Mouse (Mus musculus): ENCODE measurements at regions not wholly inside any gene's neighbourhood (a gene's known extent, or its start where the extent isn't known, plus 50 kb on each side); places are given as distances from the start of the nearest gene placed in this dataset.
A peak's percentile ranks its signal among the peaks of the same experiment; 100 is the strongest.

DNA sequence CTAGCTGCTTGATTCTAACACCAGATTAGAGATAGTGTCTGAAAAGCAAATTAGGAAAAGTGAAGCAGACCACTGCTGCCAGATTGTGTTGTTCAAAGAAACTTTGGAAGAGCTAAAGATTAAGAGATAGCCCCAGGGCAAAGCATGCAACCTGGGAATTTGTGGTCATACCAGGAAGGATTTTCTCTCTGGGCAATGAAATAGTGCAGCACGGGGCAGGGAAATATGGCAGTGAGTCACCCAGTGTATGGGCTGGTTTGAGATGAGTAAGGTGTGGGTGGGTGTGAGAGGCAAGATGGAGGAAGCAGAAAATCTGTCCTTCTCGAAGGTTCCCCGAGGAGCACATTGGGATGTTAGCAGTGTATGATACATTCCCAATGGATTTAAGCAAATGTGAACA is 155.9 kb upstream of the Cdkn2b start:
- H3K36me3 ChIP-seq, result no peaks in the 10 kb centered on the region
- ATAC-seq (replicated peaks; ENCODE audit: insufficient number of reproducible peaks, insufficient read depth, low FRiP score, low read depth), result no peak
- no peak overlapping the region for H3K4me2 ChIP-seq
- no peak overlapping the region for H3K4me3 ChIP-seq
- WGBS, result 79% methylated on average over 3 of the region's 3 CpGs
- H3K9me3 ChIP-seq (replicated peaks), result no peaks in the 10 kb centered on the region
- no peak overlapping the region for H3K27ac ChIP-seq
- no peaks in the 10 kb centered on the region for H3K4me1 ChIP-seq (replicated peaks)
- no peaks in the 10 kb centered on the region for H3K27me3 ChIP-seq
- H3K9ac ChIP-seq, result no peak overlapping the region

DNA sequence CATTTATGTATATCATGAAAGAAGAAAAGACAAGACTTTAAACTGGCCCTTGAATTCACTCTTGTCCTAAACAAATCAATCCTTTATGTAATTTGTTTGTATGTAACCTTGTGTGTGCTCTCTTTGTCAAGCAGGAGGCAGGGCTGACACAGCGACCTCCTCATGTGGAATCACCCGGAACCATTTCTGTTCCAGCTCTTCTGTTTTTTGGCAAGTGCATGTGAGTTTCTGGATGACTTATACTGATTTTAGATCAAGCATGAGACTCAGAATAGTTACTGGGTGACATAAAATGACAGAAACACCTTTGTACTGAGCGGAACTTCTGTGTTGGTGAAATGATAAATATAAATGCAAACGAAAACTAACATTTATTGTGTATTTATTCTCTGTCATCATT is 152.3 kb upstream of the Cdkn2b start:
- no peak for ATAC-seq (replicated peaks; ENCODE audit: insufficient number of reproducible peaks, insufficient read depth, low FRiP score, low read depth)
- no peak overlapping the region for H3K27ac ChIP-seq
- H3K27me3 ChIP-seq, result no peaks in the 10 kb centered on the region

DNA sequence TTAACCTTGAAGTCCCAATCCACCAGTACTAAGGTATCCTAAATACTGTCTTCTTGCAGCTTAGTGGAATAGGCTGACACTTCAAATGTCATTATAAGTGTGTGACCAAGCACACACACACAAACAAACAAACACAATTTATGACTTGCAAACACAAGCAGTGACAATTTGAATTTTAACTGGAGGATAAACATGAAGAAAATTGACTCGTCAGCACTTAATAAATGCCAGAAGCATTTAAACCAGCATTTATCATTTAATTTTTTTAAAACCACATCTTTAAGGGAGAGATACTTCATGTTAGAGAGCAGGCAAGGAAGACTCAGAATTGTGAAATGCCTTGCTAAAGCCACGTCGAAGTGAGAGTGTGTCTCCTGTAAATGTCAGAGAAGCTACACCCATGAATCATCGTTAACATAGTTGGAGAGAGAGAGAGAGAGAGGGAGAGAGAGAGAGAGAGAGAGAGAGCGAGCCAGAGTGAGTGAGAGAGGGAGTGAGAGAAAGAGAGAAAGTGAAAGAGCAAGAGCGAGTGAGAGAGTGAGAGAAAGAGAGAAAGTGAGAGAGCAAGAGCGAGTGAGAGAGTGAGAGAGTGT is 149.4 kb upstream of the Cdkn2b start:
- 58% methylated on average over 7 of the region's 7 CpGs for WGBS
- Histone ChIP-seq H3K4me3 (no peak overlapping the region), H3K4me1 (replicated peaks) (no peaks in the 10 kb centered on the region; the same call in 1 of the 2 replicates), H3K27me3 (no peaks in the 10 kb centered on the region), H3K36me3 (no peaks in the 10 kb centered on the region), H3K9me3 (replicated peaks) (no peaks in the 10 kb centered on the region), H3K9ac (no peak overlapping the region), H3K27ac (no peak overlapping the region), H3K4me2 (no peak overlapping the region)
- ATAC-seq (replicated peaks; ENCODE audit: insufficient number of reproducible peaks, insufficient read depth, low FRiP score, low read depth), result no peak

More for the DNA sequence above, 152.3 kb upstream of the Cdkn2b start:
- Histone ChIP-seq H3K36me3 (no peaks in the 10 kb centered on the region), H3K4me2 (no peak overlapping the region), H3K4me1 (replicated peaks) (no peaks in the 10 kb centered on the region; the same call in 1 of the 2 replicates), H3K4me3 (no peak overlapping the region), H3K9ac (no peak overlapping the region), H3K9me3 (replicated peaks) (no peaks in the 10 kb centered on the region)
- WGBS, result 83% methylated on average over 4 of the region's 4 CpGs

GRCm38 (mm10) chr4:89459346-89459666 is 148.5 kb upstream of the Cdkn2b start:
- Histone ChIP-seq H3K27me3 (no peaks in the 10 kb centered on the region), H3K36me3 (no peaks in the 10 kb centered on the region), H3K9ac (no peak overlapping the region), H3K9me3 (replicated peaks) (no peaks in the 10 kb centered on the region), H3K27ac (no peak overlapping the region), H3K4me2 (no peak overlapping the region), H3K4me3 (no peak overlapping the region), H3K4me1 (replicated peaks) (no peaks in the 10 kb centered on the region; the same call in 1 of the 2 replicates)
- no peak for ATAC-seq (replicated peaks; ENCODE audit: insufficient number of reproducible peaks, insufficient read depth, low FRiP score, low read depth)
- WGBS, result 67% methylated on average over 1 of the region's 1 CpGs

DNA sequence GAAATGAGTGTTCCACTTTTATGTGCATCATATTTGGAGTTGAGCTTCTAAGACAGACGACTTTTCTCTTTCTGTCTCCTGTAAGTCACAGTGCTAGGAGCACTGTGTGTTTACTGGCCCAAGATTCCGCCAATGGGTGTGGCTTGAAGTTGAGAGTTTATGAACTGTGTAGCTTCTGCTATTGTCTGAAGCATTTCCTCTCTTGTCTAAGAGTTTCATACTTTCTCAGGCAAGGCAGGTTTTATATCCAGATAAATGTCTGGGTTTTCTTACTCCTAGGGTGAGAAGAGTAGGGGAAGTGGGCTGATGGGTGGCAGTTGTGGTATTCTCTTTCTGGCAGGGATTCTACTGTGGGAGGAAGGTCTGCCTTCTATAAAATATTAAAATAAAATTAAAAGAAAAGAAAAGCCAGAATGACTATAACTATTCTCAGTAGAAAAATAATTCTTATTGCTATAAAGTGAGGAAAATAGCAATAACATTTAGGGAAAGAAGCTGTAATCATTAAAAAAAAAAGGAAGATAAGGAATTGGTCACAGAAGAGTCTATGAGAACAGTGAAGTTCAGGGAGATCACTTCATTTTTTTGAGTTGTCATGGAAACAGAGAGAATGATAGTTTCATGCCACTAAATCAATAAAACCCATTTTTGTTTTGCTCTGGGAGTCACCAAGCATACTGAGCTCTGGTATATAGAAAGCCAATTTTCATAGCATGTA is 147.9 kb upstream of the Cdkn2b start:
- 70% methylated on average over 2 of the region's 2 CpGs for WGBS
- Histone ChIP-seq H3K9ac (no peak overlapping the region), H3K36me3 (no peaks in the 10 kb centered on the region), H3K4me2 (no peak overlapping the region), H3K9me3 (replicated peaks) (no peaks in the 10 kb centered on the region), H3K27ac (no peak overlapping the region), H3K4me1 (replicated peaks) (no peaks in the 10 kb centered on the region; the same call in 1 of the 2 replicates), H3K27me3 (no peaks in the 10 kb centered on the region), H3K4me3 (no peak overlapping the region)
- ATAC-seq (replicated peaks; ENCODE audit: insufficient number of reproducible peaks, insufficient read depth, low FRiP score, low read depth), result no peak

DNA sequence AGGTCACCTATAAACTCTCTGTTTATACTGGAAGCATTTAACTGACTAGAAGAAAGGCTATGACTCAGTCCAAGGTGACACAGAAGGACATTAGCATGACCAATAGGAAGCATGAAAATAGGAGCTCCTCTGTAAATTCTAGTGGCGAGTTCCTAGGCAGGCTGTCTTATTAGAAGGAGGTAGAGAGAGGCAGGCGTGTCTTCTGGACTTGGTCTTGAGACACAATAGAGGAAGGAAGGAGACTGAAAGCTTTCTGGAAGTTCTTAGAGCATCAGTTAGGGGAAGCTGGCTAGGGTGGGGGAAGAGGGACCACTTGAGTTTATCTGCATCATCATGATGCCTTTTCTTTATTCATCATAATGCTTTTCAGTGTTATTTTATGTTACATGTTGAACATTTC is 147.0 kb upstream of the Cdkn2b start:
- Histone ChIP-seq H3K4me2 (no peak overlapping the region), H3K9ac (no peak overlapping the region), H3K4me3 (no peak overlapping the region), H3K27me3 (no peaks in the 10 kb centered on the region), H3K4me1 (replicated peaks) (no peaks in the 10 kb centered on the region; the same call in 1 of the 2 replicates), H3K27ac (no peak overlapping the region), H3K36me3 (no peaks in the 10 kb centered on the region), H3K9me3 (replicated peaks) (no peaks in the 10 kb centered on the region)
- no peak for ATAC-seq (replicated peaks; ENCODE audit: insufficient number of reproducible peaks, insufficient read depth, low FRiP score, low read depth)
- WGBS, result 85% methylated on average over 2 of the region's 2 CpGs

DNA sequence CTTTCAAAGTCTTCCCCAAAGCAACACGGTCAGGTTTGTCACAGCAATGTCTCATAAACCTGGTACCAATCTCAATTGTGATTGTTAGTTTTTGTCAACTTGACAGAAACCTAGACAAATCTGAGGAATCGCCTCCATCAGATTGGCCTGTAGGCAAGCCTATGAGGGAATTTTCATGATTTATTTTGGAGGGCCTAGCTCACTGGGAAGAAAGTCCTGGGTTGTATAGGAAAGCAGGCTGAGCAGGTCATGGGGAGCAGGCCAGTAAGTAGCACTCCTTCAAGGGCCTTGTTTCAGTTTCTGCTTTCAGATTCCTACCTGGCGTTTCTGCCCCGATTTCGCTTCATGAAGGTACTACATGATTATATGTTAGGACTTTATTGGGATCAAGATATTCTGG is 144.1 kb upstream of the Cdkn2b start:
- no peak overlapping the region for H3K9ac ChIP-seq
- 87% methylated on average over 5 of the region's 5 CpGs for WGBS
- H3K4me1 ChIP-seq (replicated peaks), result no peaks in the 10 kb centered on the region
- H3K36me3 ChIP-seq, result no peaks in the 10 kb centered on the region
- H3K4me3 ChIP-seq, result no peak overlapping the region
- no peak overlapping the region for H3K4me2 ChIP-seq
- no peaks in the 10 kb centered on the region for H3K9me3 ChIP-seq (replicated peaks)
- no peak for ATAC-seq (replicated peaks; ENCODE audit: insufficient number of reproducible peaks, insufficient read depth, low FRiP score, low read depth)
- no peak overlapping the region for H3K27ac ChIP-seq
- H3K27me3 ChIP-seq, result no peaks in the 10 kb centered on the region

DNA sequence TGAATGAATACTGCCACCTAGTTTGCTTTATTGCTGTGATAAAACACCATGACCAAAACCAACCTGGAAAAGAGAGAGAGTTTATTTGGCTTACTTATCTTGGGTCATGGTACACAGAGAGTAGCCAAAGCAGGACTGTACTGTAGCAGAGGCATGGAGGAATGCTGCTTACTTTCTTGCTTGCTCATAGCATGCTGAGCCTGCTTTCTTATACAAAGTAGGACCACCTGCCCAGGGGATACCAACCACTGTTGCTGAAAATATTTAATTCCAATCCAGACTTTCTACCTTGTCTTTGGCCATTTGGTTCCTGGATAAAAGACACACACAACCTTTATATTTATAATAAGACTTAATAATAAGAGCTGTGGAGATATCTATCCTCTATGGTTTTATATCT is 142.2 kb upstream of the Cdkn2b start:
- Histone ChIP-seq H3K27me3 (no peaks in the 10 kb centered on the region), H3K4me3 (no peak overlapping the region), H3K4me2 (no peak overlapping the region), H3K27ac (no peak overlapping the region), H3K9ac (no peak overlapping the region), H3K9me3 (replicated peaks) (no peaks in the 10 kb centered on the region), H3K4me1 (replicated peaks) (no peaks in the 10 kb centered on the region), H3K36me3 (no peaks in the 10 kb centered on the region)
- no peak for ATAC-seq (replicated peaks; ENCODE audit: insufficient number of reproducible peaks, insufficient read depth, low FRiP score, low read depth)

GRCm38 (mm10) chr4:89451741-89452140 is 140.9 kb upstream of the Cdkn2b start:
- Histone ChIP-seq H3K4me3 (no peak overlapping the region), H3K9ac (no peak overlapping the region), H3K4me1 (replicated peaks) (peaks cover 2% of the 10 kb centered on the region), H3K27ac (no peak overlapping the region), H3K9me3 (replicated peaks) (no peaks in the 10 kb centered on the region), H3K27me3 (no peaks in the 10 kb centered on the region), H3K36me3 (no peaks in the 10 kb centered on the region), H3K4me2 (no peak overlapping the region)
- WGBS, result 71% methylated on average over 2 of the region's 2 CpGs
- no peak for ATAC-seq (replicated peaks; ENCODE audit: insufficient number of reproducible peaks, insufficient read depth, low FRiP score, low read depth)

GRCm38 (mm10) chr4:89446765-89447487 is 136.1 kb upstream of the Cdkn2b start:
- peaks cover 20% of the 10 kb centered on the region for H3K4me1 ChIP-seq (replicated peaks)
- H3K27ac ChIP-seq, result no peak overlapping the region
- no peaks in the 10 kb centered on the region for H3K27me3 ChIP-seq
- H3K4me2 ChIP-seq, result no peak overlapping the region
- H3K4me3 ChIP-seq, result no peak overlapping the region
- no peak for ATAC-seq (replicated peaks; ENCODE audit: insufficient number of reproducible peaks, insufficient read depth, low FRiP score, low read depth)
- no peaks in the 10 kb centered on the region for H3K36me3 ChIP-seq
- H3K9me3 ChIP-seq (replicated peaks), result no peaks in the 10 kb centered on the region
- WGBS, result 68% methylated on average over 8 of the region's 8 CpGs
- H3K9ac ChIP-seq, result no peak overlapping the region

GRCm38 (mm10) chr4:89446156-89446716 is 135.4 kb upstream of the Cdkn2b start:
- H3K36me3 ChIP-seq, result no peaks in the 10 kb centered on the region
- no peak overlapping the region for H3K4me3 ChIP-seq
- H3K9me3 ChIP-seq (replicated peaks), result no peaks in the 10 kb centered on the region
- no peak overlapping the region for H3K9ac ChIP-seq
- H3K27ac ChIP-seq, result peak overlapping the region; percentile 41; the same call in 1 of the 2 replicates
- no peak for ATAC-seq (replicated peaks; ENCODE audit: insufficient number of reproducible peaks, insufficient read depth, low FRiP score, low read depth)
- 46% methylated on average over 6 of the region's 6 CpGs for WGBS
- no peaks in the 10 kb centered on the region for H3K27me3 ChIP-seq
- H3K4me2 ChIP-seq, result peak overlapping the region; percentile 24
- H3K4me1 ChIP-seq (replicated peaks), result peaks cover 20% of the 10 kb centered on the region
